Mouse (Mus musculus): ENCODE results near the gene Hoxd3. TPM values are rescaled to one million over a fixed set of nuclear protein-coding genes. Genes with fewer than 3 reads are reported as not detected.

The Hoxd3 gene
- polyA plus RNA-seq, 1 experiment from 2014 or later, result 0.23 TPM

DNA sequence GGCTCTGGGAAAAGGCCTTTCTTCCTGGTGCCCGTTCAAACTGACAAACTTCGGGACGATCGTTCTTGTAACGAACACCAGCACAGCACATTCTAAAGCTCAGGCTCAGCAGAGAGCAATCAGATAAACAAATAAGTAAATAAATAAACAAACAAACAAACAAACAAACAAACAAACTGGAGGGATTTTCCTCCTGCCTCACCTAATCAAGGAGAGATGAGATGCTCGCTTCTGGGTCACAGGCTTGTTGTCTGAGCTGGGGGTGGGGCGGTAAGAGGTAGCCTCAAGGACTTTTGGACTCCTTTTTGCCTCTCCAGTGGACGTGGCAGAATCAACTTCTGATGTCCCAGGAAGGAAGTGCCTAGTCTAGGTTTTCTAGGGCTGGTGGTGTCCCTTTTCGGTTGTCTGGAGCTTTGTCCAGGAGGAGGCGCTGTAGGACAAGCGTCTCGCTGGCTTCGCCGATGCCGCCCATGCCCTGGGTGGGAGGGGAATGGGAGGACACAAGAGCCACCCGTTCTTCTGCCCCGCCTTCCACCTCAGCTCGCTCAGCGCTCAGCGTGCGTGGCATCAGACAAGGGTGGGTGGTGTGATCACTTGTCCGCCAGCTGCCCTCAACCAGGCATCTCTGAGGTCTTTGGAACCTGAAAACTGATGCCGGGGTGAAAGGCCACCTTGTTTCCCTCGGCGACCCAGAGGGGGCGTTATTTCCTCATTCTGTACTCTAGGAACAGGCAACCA lies 3.9 kb downstream of the Hoxd3 start:
- 2% methylated on average over 26 of the region's 26 CpGs for WGBS

DNA sequence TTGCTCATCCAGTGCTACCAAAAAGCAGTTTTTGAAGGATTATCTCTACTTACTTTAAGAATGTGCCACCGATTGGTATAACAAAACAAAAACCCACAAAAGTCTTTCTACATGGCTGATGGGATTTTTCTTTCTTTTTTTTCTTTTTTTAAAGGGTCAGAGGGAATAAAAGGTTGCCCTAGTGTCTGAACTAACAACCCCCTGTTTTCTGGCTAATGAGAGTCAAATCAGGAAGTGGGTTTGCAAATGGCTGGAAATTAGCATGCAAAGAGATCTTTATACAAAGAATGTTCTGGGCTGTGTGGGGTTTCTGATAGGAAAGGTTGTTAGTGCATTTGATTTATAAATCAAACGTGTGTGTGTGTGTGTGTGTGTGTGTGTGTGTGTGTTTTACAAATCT lies 8.7 kb downstream of the Hoxd3 start:
- no peak for ATAC-seq (ENCODE audit: insufficient number of reproducible peaks, insufficient read depth, low FRiP score, low read depth)
- Histone ChIP-seq H3K4me2 (ENCODE audit: low read length) (no peak overlapping the region), H3K36me3 (ENCODE audit: control insufficient read depth, insufficient read depth, low read length) (no peaks in the 10 kb centered on the region), H3K4me1 (ENCODE audit: control insufficient read depth in 2 of 2, insufficient read depth in 2 of 2, low read length in 2 of 2) (peaks cover 0 to 2% of the 10 kb centered on the region in 2 experiments; a peak in 1 of 4 replicates), H3K9me3 (ENCODE audit: control insufficient read depth, low read length) (no peaks in the 10 kb centered on the region), H3K9ac (ENCODE audit: low read length) (no peak overlapping the region), H3K27me3 (ENCODE audit: control insufficient read depth, insufficient read depth, low read length) (peaks cover 99% of the 10 kb centered on the region), H3K27ac (replicated peaks in 1 of 2; ENCODE audit: control insufficient read depth in 1 of 2, insufficient read depth in 1 of 2, low read depth in 2 of 2, low read length in 2 of 2) (no peak overlapping the region), H3K4me3 (ENCODE audit: control insufficient read depth in 1 of 2, insufficient read depth in 1 of 2, low read depth in 1 of 2, low read length in 2 of 2) (no peak overlapping the region)
- WGBS, result 7% methylated on average over 2 of the region's 2 CpGs

More for the DNA sequence above, 3.9 kb downstream of the Hoxd3 start:
- Histone ChIP-seq H3K36me3 (ENCODE audit: control insufficient read depth, insufficient read depth, low read length) (no peaks in the 10 kb centered on the region), H3K9me3 (ENCODE audit: control insufficient read depth, low read length) (no peaks in the 10 kb centered on the region), H3K9ac (ENCODE audit: low read length) (no peak overlapping the region), H3K27ac (replicated peaks in 1 of 2; ENCODE audit: control insufficient read depth in 1 of 2, insufficient read depth in 1 of 2, low read depth in 2 of 2, low read length in 2 of 2) (no peak overlapping the region), H3K4me3 (ENCODE audit: control insufficient read depth in 1 of 2, insufficient read depth in 1 of 2, low read depth in 1 of 2, low read length in 2 of 2) (peak overlapping the region; percentile 20 to 21), H3K27me3 (ENCODE audit: control insufficient read depth, insufficient read depth, low read length) (peaks cover 99% of the 10 kb centered on the region), H3K4me2 (ENCODE audit: low read length) (peak overlapping the region; percentile 54), H3K4me1 (ENCODE audit: control insufficient read depth in 2 of 2, insufficient read depth in 2 of 2, low read length in 2 of 2) (peaks cover 4 to 8% of the 10 kb centered on the region in 2 experiments; a peak in 3 of 4 replicates)
- peak; percentile 76; the same call in 1 of the 2 replicates for ATAC-seq (ENCODE audit: insufficient number of reproducible peaks, insufficient read depth, low FRiP score, low read depth)

GRCm38 (mm10) chr2:74720955-74721491 lies 9.3 kb downstream of the Hoxd3 start:
- no peaks in the 10 kb centered on the region; a peak in 1 of 4 replicates for H3K4me1 ChIP-seq (ENCODE audit: control insufficient read depth in 2 of 2, insufficient read depth in 2 of 2, low read length in 2 of 2)
- peaks cover 99% of the 10 kb centered on the region for H3K27me3 ChIP-seq (ENCODE audit: control insufficient read depth, insufficient read depth, low read length)
- no peak overlapping the region for H3K4me2 ChIP-seq (ENCODE audit: low read length)
- no peaks in the 10 kb centered on the region for H3K9me3 ChIP-seq (ENCODE audit: control insufficient read depth, low read length)
- no peak overlapping the region for H3K4me3 ChIP-seq (ENCODE audit: control insufficient read depth in 1 of 2, insufficient read depth in 1 of 2, low read depth in 1 of 2, low read length in 2 of 2)
- no peak overlapping the region for H3K27ac ChIP-seq (replicated peaks in 1 of 2; ENCODE audit: control insufficient read depth in 1 of 2, insufficient read depth in 1 of 2, low read depth in 2 of 2, low read length in 2 of 2)
- H3K36me3 ChIP-seq (ENCODE audit: control insufficient read depth, insufficient read depth, low read length), result no peaks in the 10 kb centered on the region
- 13% methylated on average over 5 of the region's 5 CpGs for WGBS
- H3K9ac ChIP-seq (ENCODE audit: low read length), result no peak overlapping the region
- no peak for ATAC-seq (ENCODE audit: insufficient number of reproducible peaks, insufficient read depth, low FRiP score, low read depth)

DNA sequence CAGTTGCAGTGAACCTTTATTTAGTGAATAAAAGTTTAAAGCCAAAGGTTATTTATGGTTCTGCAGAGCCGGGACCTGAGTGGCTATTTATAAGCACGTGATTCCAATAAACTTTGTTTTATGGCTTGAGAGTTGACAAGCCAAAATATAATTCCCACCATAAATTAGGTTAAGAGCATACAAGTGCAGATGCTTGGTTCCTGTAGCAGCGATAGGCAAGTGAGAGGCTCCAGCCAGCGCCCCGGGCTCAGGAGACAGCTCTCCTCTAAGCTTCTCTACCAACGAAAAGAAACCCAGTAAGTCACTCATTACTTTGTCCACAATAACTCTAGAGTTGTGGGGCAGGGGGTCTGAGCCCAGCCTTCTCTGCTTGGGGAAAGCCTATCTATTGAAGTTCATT lies 10.2 kb downstream of the Hoxd3 start:
- Histone ChIP-seq H3K4me1 (ENCODE audit: control insufficient read depth in 2 of 2, insufficient read depth in 2 of 2, low read length in 2 of 2) (no peaks in the 10 kb centered on the region), H3K27me3 (ENCODE audit: control insufficient read depth, insufficient read depth, low read length) (peaks cover 99% of the 10 kb centered on the region), H3K36me3 (ENCODE audit: control insufficient read depth, insufficient read depth, low read length) (no peaks in the 10 kb centered on the region), H3K9ac (ENCODE audit: low read length) (no peak overlapping the region), H3K27ac (replicated peaks in 1 of 2; ENCODE audit: control insufficient read depth in 1 of 2, insufficient read depth in 1 of 2, low read depth in 2 of 2, low read length in 2 of 2) (no peak overlapping the region), H3K9me3 (ENCODE audit: control insufficient read depth, low read length) (no peaks in the 10 kb centered on the region), H3K4me3 (ENCODE audit: control insufficient read depth in 1 of 2, insufficient read depth in 1 of 2, low read depth in 1 of 2, low read length in 2 of 2) (no peak overlapping the region), H3K4me2 (ENCODE audit: low read length) (no peak overlapping the region)
- ATAC-seq (ENCODE audit: insufficient number of reproducible peaks, insufficient read depth, low FRiP score, low read depth), result no peak
- 9% methylated on average over 6 of the region's 6 CpGs for WGBS

DNA sequence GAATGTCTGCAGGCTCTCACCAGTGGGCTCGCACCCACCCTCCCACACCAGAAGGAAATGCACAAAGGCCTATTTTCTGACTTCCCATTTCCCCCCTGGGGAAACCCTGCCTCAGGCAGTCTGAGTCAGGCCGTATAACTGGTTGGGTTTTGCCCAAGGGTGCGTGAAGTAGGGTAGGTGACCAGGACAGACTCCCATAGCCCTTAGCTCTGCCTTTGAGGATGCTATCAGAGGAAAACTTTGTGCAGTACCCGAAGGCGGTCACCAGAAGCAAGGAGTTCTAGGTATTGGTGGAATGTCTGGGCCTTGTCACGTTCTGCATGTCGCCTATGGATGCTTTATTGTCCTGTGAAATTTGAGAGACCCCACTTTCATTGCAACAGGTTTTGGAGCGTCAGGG lies 11.2 kb downstream of the Hoxd3 start:
- Histone ChIP-seq H3K27ac (replicated peaks in 1 of 2; ENCODE audit: control insufficient read depth in 1 of 2, insufficient read depth in 1 of 2, low read depth in 2 of 2, low read length in 2 of 2) (no peak overlapping the region), H3K4me3 (ENCODE audit: control insufficient read depth in 1 of 2, insufficient read depth in 1 of 2, low read depth in 1 of 2, low read length in 2 of 2) (no peak overlapping the region), H3K9me3 (ENCODE audit: control insufficient read depth, low read length) (no peaks in the 10 kb centered on the region), H3K36me3 (ENCODE audit: control insufficient read depth, insufficient read depth, low read length) (no peaks in the 10 kb centered on the region), H3K9ac (ENCODE audit: low read length) (no peak overlapping the region), H3K27me3 (ENCODE audit: control insufficient read depth, insufficient read depth, low read length) (peaks cover 99% of the 10 kb centered on the region), H3K4me2 (ENCODE audit: low read length) (no peak overlapping the region), H3K4me1 (ENCODE audit: control insufficient read depth in 2 of 2, insufficient read depth in 2 of 2, low read length in 2 of 2) (peaks cover 0 to 4% of the 10 kb centered on the region in 2 experiments; a peak in 1 of 4 replicates)
- no peak for ATAC-seq (ENCODE audit: insufficient number of reproducible peaks, insufficient read depth, low FRiP score, low read depth)
- WGBS, result 7% methylated on average over 8 of the region's 8 CpGs

DNA sequence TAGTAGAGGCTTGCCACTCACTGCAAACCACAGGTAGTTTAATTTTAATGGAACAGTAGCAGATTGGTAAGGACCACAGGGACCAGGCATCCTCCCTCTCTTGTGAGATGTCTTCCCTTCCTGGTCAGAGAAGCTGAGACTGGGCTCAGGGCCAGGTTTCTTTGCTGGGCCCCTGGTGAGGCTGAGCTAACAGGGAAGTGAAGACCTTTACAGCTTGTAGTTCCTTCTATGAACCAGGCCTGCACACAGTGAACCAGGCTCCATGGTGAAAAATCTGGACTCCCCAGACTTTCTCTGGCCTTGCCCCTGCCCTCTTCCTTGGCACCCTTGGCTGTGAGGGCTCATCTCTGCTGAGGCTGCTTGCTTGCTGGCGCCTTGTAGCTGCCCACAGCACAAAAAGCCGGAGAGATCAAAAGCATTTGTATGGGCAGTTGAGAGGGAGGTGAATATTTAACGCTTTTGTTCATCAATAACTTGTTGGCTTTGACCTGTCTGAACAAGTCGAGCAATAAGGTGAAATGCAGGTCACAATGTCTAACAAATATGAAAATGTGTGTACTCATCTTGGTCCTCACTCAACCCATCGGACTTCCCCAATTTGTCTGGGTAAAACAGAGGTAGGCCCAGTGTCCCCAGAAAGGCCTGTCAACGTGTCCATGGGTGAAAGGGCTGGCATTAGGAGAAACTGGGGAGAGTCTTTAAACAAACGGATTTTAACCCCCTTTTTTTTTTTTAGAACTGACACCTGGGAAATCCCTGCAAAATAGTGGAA lies 12.7 kb downstream of the Hoxd3 start:
- no peak for ATAC-seq (ENCODE audit: insufficient number of reproducible peaks, insufficient read depth, low FRiP score, low read depth)
- H3K4me1 ChIP-seq (ENCODE audit: control insufficient read depth in 2 of 2, insufficient read depth in 2 of 2, low read length in 2 of 2), result peaks cover 0 to 4% of the 10 kb centered on the region in 2 experiments; a peak in 1 of 4 replicates

DNA sequence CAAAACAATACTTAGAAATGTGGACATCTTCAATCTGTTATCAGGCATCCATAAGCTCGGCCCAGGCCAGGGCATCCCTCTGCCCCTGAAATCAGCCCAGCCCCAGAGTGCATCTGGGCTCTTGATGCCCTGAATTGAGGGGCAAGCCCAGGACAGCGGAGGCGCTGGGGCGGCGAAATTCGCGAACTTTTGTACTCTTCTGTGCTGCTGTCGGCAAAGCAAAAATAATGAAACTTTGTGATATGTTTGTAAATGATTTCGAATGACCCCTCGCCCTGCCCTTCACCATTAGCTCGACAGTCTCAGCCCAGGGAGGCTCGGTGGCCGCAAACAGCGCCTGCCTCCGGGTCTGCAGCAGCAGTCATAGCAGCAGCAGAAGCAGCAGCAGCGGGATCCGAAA lies 13.4 kb downstream of the Hoxd3 start:
- Histone ChIP-seq H3K27ac (replicated peaks in 1 of 2; ENCODE audit: control insufficient read depth in 1 of 2, insufficient read depth in 1 of 2, low read depth in 2 of 2, low read length in 2 of 2) (no peak overlapping the region), H3K4me3 (ENCODE audit: control insufficient read depth in 1 of 2, insufficient read depth in 1 of 2, low read depth in 1 of 2, low read length in 2 of 2) (no peak overlapping the region), H3K9ac (ENCODE audit: low read length) (no peak overlapping the region), H3K9me3 (ENCODE audit: control insufficient read depth, low read length) (no peaks in the 10 kb centered on the region), H3K27me3 (ENCODE audit: control insufficient read depth, insufficient read depth, low read length) (peaks cover 99% of the 10 kb centered on the region), H3K4me1 (ENCODE audit: control insufficient read depth in 2 of 2, insufficient read depth in 2 of 2, low read length in 2 of 2) (peaks cover 0 to 4% of the 10 kb centered on the region in 2 experiments; a peak in 1 of 4 replicates), H3K4me2 (ENCODE audit: low read length) (no peak overlapping the region), H3K36me3 (ENCODE audit: control insufficient read depth, insufficient read depth, low read length) (no peaks in the 10 kb centered on the region)
- 5% methylated on average over 17 of the region's 17 CpGs for WGBS
- ATAC-seq (ENCODE audit: insufficient number of reproducible peaks, insufficient read depth, low FRiP score, low read depth), result no peak

More for the DNA sequence above, 12.7 kb downstream of the Hoxd3 start:
- Histone ChIP-seq H3K36me3 (ENCODE audit: control insufficient read depth, insufficient read depth, low read length) (no peaks in the 10 kb centered on the region), H3K9me3 (ENCODE audit: control insufficient read depth, low read length) (no peaks in the 10 kb centered on the region), H3K4me3 (ENCODE audit: control insufficient read depth in 1 of 2, insufficient read depth in 1 of 2, low read depth in 1 of 2, low read length in 2 of 2) (no peak overlapping the region), H3K27me3 (ENCODE audit: control insufficient read depth, insufficient read depth, low read length) (peaks cover 100% of the 10 kb centered on the region), H3K4me2 (ENCODE audit: low read length) (no peak overlapping the region), H3K27ac (replicated peaks in 1 of 2; ENCODE audit: control insufficient read depth in 1 of 2, insufficient read depth in 1 of 2, low read depth in 2 of 2, low read length in 2 of 2) (no peak overlapping the region), H3K9ac (ENCODE audit: low read length) (no peak overlapping the region)
- WGBS, result 18% methylated on average over 7 of the region's 7 CpGs
